Mouse (Mus musculus) heart, postnatal 0 days (tissue): ENCODE data around the gene Olfr689.

ENCODE experiments used
- CTCF ChIP-seq: IDR thresholded peaks from 2 replicates; pipeline ENCODE4 v1.5.1; 2016; ENCODE audit warnings: antibody characterized with exemption, control low read depth, low read depth
- EP300 ChIP-seq: IDR thresholded peaks from 2 replicates; pipeline ENCODE4 v1.6.1; 2016; ENCODE audit warnings: antibody characterized with exemption, low read depth

- TF ChIP-seq EP300: no peak
- TF ChIP-seq CTCF: no peak
Measured at GRCm38 (mm10) chr7:105342752-105343151, 31.8 kb downstream of the Olfr689 start.
